Mouse (Mus musculus) embryonic facial prominence, embryonic 14.5 days (tissue): Measurements from ENCODE around the gene Mapk8ip3. TPM values are rescaled to one million over a fixed set of nuclear protein-coding genes. Genes with fewer than 3 reads are reported as not detected.
A peak's percentile ranks its signal among the peaks of the same experiment; 100 is the strongest.

Source experiments
- ATAC-seq: fragments of 200-750 bp; cut with Nextera tagmentation; 2 replicates; pipeline ENCODE4 v1.8.0; 2017; ENCODE audit warnings: low read depth, moderate number of reproducible peaks, moderate TSS enrichment
- DNase-seq: peaks from one replicate; pipeline ENCODE4 v3.0.0-alpha.2; 2015; ENCODE audit warnings: low spot score
- H3K27ac ChIP-seq: fragments of 300-500 bp; sonication (generic); replicated peaks from 2 replicates; pipeline ENCODE4 v1.5.1; 2014; ENCODE audit warnings: low read depth, mild to moderate bottlenecking, low read length, moderate library complexity
- H3K27me3 ChIP-seq: fragments of 300-500 bp; sonication (generic); replicated peaks from 2 replicates; pipeline ENCODE4 v1.6.1; 2014; ENCODE audit warnings: low read length; ENCODE audit not compliant: control insufficient read depth, insufficient read depth
- H3K36me3 ChIP-seq: fragments of 300-500 bp; sonication (generic); 2 replicates; pipeline ENCODE4 v1.6.1; 2014; ENCODE audit warnings: low read length, mixed read lengths; ENCODE audit not compliant: control insufficient read depth, insufficient read depth
- H3K4me1 ChIP-seq: fragments of 300-500 bp; sonication (generic); 2 replicates; pipeline ENCODE4 v1.6.1; 2014; ENCODE audit warnings: antibody characterized with exemption, low read length; ENCODE audit not compliant: control insufficient read depth, insufficient read depth
- H3K4me2 ChIP-seq: fragments of 300-500 bp; sonication (generic); 2 replicates; pipeline ENCODE4 v1.6.1; 2014; ENCODE audit warnings: low read depth, mild to moderate bottlenecking, low read length, moderate library complexity, mixed read lengths
- H3K4me3 ChIP-seq: fragments of 300-500 bp; sonication (generic); 2 replicates; pipeline ENCODE4 v1.5.1; 2014; ENCODE audit warnings: low read depth, mild to moderate bottlenecking, low read length
- H3K9ac ChIP-seq: fragments of 300-500 bp; sonication (generic); 2 replicates; pipeline ENCODE4 v1.6.1; 2014; ENCODE audit warnings: low read depth, mild to moderate bottlenecking, low read length, moderate library complexity, mixed read lengths
- H3K9me3 ChIP-seq: fragments of 300-500 bp; sonication (generic); 2 replicates; pipeline ENCODE4 v1.6.1; 2016; ENCODE audit warnings: low read length; ENCODE audit not compliant: control insufficient read depth
- WGBS: fragments of 180-500 bp; shearing (Covaris S2); extraction: QIAGEN DNeasy Blood & Tissue Kit; methylation state at CpG from one replicate; pipeline ENCODE4 v1.1.7; 2014; 5-methylcytosine and 5-hydroxymethylcytosine counted together
- polyA plus RNA-seq: library from polyadenylated mRNA; unstranded; fragments of >200 nt; fragmentation: Nextera tagmentation; extraction: Ambion mirVana; gene quantifications from 2 replicates; pipeline ENCODE4 v1.2.1, GENCODE M21; 2014

The Mapk8ip3 gene
- polyA plus RNA-seq, 1 experiment from 2014 or later = 34.6 TPM

DNA sequence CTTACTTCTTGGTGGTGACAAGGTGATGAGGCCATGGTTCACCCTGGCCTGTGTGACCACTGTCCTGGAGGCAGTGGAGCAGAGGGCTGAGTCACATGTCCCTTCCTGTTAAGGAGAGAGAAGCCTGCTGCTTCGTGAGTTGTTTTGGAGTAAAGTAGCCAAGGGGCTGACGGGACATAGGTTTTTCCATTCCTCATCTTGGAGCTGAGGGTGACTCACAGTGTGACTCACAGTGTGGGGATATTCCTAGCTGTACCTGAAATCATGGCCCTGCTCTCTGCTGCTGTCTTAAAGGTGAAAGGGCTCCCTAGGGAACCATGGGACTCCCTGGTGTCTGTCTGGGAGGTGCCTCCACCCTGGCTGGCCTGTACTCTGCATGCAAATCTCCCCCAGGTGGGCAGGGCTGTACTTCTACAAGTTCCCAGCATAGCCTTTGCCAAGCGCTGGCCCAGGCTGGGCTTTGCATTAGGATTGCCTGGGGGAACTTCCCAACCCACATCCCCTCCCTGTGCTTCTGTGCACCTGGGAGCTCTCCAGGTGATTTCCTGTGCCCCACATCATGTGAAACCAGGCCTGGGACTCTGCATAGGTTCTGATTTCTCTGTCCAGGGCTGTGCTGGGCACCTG lies 80.8 kb downstream of the Mapk8ip3 start:
- H3K9me3 ChIP-seq = no peaks in the 10 kb centered on the region
- peaks cover 37% of the 10 kb centered on the region for H3K36me3 ChIP-seq
- no peak for ATAC-seq

DNA sequence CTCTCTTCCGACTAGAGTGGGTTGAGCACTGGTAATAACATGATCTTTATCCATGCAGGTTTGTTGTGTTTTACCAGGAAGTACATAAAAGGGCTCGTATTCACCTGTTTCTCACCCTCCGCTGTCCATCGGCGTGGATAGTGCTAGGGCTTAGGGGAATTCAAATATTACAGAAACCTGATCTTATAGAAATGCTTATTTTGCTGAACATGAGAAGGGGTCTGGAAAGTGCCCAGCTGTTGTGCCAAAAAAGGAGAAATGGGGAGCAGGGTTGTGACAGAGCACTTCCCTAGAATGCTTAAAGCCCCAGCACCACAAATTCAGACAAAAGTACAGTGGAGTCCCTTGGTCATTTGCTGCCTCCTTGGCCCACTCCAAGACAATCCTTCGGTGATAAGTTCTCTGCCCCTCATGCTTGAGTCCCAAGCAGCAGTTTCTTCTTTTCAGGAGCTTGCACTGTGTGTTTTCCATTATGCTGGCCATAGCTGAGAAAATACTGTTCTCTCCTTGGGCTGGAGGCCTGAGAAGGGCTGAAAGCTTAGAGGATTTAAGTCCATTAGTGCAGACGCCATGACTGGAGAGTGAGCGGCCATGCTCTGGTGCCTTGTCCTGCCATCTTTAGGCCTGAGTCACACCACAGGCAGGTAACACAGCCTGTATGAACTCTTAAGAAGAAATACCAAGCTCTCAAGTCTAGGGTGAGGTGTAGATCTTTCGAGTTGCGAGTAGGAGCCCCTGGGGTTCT lies 85.2 kb downstream of the Mapk8ip3 start:
- no peak for DNase-seq
- peak overlapping the region; percentile 88 for H3K4me3 ChIP-seq
- peaks cover 24% of the 10 kb centered on the region for H3K36me3 ChIP-seq
- H3K27me3 ChIP-seq = peaks cover 9% of the 10 kb centered on the region; the same call in 1 of the 2 replicates
- no peak for ATAC-seq
- no peak overlapping the region for H3K27ac ChIP-seq
- 74% methylated on average over 10 of the region's 10 CpGs for WGBS
- peaks cover 13% of the 10 kb centered on the region for H3K4me1 ChIP-seq
- peak overlapping the region; percentile 72 for H3K9ac ChIP-seq
- no peaks in the 10 kb centered on the region for H3K9me3 ChIP-seq
- H3K4me2 ChIP-seq = peak overlapping the region; percentile 65

More for the DNA sequence above, 80.8 kb downstream of the Mapk8ip3 start:
- no peak for DNase-seq
- no peak overlapping the region for H3K9ac ChIP-seq
- WGBS = 86% methylated on average over 3 of the region's 3 CpGs
- H3K4me3 ChIP-seq = no peak overlapping the region
- H3K27ac ChIP-seq = no peak overlapping the region
- no peak overlapping the region for H3K4me2 ChIP-seq
- H3K4me1 ChIP-seq = peaks cover 4% of the 10 kb centered on the region; the same call in 1 of the 2 replicates
- peaks cover 9% of the 10 kb centered on the region; the same call in 1 of the 2 replicates for H3K27me3 ChIP-seq

DNA sequence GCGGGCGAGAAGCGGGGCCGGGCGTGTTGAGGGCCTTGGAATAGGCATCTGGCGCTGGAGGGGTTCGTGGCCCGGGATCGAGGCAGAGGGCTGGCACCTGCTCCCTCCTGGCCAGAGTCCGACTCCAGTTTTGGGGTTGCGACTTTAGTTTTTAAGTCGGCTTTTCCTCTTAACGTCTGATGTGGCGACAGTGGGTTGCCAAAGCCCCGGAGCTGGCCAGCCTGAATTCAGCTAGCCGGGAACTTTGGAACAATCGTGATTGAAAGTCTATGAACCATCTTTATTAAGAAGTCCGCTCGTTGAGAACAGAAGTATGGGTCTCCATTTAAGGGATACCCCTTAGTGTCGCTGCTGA lies 86.0 kb downstream of the Mapk8ip3 start:
- peak overlapping the region; percentile 88 for H3K4me3 ChIP-seq
- H3K4me1 ChIP-seq = peaks cover 13% of the 10 kb centered on the region
- peaks cover 9% of the 10 kb centered on the region; the same call in 1 of the 2 replicates for H3K27me3 ChIP-seq
- H3K9me3 ChIP-seq = no peaks in the 10 kb centered on the region
- peak overlapping the region; percentile 65 for H3K4me2 ChIP-seq
- 3% methylated on average over 15 of the region's 20 CpGs for WGBS
- no peak for ATAC-seq
- DNase-seq = no peak
- H3K9ac ChIP-seq = peak overlapping the region; percentile 72
- no peak overlapping the region for H3K27ac ChIP-seq
- peaks cover 22% of the 10 kb centered on the region for H3K36me3 ChIP-seq

DNA sequence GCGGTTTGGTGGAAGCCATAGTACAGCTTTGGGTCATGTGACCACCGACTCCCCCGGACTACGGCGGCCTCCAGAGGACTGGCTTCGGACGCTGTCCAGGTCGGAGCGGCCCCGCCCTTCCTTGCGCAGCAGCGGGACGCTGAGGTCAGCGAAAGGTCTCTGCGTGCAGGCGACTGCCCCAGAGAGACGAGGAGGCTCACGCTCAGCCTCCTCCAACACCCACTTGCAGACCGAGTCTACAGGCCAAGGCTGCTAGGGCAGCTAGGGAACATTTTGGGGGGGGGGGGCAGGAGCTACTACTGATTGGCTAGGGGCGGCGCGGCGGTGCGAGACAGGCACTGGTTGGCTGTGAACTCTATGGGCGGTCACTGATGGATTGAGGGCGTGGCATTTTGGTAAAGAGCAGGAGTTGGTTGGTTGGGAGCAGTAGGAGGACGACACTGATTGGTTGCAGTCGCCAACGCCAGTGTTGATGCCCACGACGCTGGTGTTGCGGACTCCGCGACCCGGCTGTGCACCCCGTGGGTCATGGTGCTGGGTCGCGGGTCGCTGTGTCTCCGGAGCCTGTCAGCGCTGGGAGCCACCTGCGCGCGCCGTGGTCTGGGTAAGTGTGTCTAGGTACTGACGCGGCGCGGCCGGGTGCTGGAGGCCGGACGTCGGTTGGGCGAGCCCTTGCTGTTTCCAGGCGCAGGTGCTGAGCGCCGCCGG lies 86.6 kb downstream of the Mapk8ip3 start, which contains the start of gene Fahd1:
Gene Fahd1 (minus strand): TSS at position 300 of the 708 bp plus-strand sequence.
- H3K36me3 ChIP-seq = peaks cover 19% of the 10 kb centered on the region
- peak; percentile 100 for ATAC-seq
- peaks cover 9% of the 10 kb centered on the region; the same call in 1 of the 2 replicates for H3K27me3 ChIP-seq
- peak within 1 kb of the TSS; percentile 85 for H3K27ac ChIP-seq
- H3K9ac ChIP-seq = peak within 1 kb of the TSS; percentile 76
- H3K4me1 ChIP-seq = peaks cover 13% of the 10 kb centered on the region
- H3K4me2 ChIP-seq = peak within 1 kb of the TSS; percentile 65
- WGBS = under 1% methylated on average over 51 of the region's 58 CpGs
- H3K4me3 ChIP-seq = peak within 1 kb of the TSS; percentile 88
- no peaks in the 10 kb centered on the region for H3K9me3 ChIP-seq
- peak; percentile 99 for DNase-seq

DNA sequence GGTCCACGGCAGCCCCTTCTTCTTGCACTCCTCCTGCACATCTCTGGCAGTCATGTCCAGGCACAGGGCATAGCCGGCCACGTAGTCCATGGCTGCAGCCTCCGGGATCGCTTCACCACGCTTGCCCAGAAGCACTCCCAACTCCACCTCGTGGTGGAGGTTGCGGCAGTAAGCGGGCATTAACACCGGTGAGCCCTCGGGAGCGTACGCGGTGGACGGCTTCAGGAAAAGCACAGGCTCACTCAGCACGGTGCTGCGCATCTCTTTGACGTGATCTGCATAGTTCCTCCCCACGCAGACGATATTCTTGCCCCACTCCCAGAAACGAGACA lies 87.1 kb downstream of the Mapk8ip3 start:
- H3K27me3 ChIP-seq = peaks cover 9% of the 10 kb centered on the region; the same call in 1 of the 2 replicates
- DNase-seq (no peak), ATAC-seq (peak; percentile 50; the same call in 1 of the 2 replicates)
- H3K27ac ChIP-seq = peak overlapping the region; percentile 85
- H3K36me3 ChIP-seq = peaks cover 17% of the 10 kb centered on the region
- peak overlapping the region; percentile 65 for H3K4me2 ChIP-seq
- no peaks in the 10 kb centered on the region for H3K9me3 ChIP-seq
- peak overlapping the region; percentile 76 for H3K9ac ChIP-seq
- under 1% methylated on average over 18 of the region's 21 CpGs for WGBS
- peaks cover 13% of the 10 kb centered on the region for H3K4me1 ChIP-seq
- peak overlapping the region; percentile 88 for H3K4me3 ChIP-seq

DNA sequence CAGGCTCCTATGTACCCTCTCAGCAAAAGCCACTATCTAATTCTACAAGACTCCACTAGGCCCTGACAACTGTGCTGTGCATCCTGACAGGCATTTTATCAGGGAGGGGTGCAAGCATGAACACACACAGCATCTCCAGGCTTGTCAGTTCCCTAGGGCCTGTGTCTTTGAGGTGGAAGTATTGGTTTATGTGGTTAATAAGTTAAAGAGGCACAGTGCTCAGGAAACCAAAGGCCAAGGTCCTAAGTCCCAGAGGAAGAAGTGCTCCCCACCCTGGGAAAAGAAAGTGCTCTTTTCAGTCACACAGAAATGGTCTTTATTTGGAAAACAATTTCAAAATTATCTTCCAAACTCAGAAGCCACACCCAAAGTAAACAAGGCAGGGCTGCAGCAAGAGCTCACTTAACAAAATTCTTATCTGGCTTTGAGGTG lies 88.2 kb downstream of the Mapk8ip3 start:
- no peak overlapping the region for H3K9ac ChIP-seq
- peaks cover 9% of the 10 kb centered on the region; the same call in 1 of the 2 replicates for H3K27me3 ChIP-seq
- no peak overlapping the region for H3K27ac ChIP-seq
- no peak for DNase-seq
- no peak for ATAC-seq
- H3K4me3 ChIP-seq = peak overlapping the region; percentile 88; the same call in 1 of the 2 replicates
- peaks cover 10% of the 10 kb centered on the region for H3K36me3 ChIP-seq
- H3K4me1 ChIP-seq = peaks cover 13% of the 10 kb centered on the region
- no peaks in the 10 kb centered on the region for H3K9me3 ChIP-seq
- H3K4me2 ChIP-seq = peak overlapping the region; percentile 65

DNA sequence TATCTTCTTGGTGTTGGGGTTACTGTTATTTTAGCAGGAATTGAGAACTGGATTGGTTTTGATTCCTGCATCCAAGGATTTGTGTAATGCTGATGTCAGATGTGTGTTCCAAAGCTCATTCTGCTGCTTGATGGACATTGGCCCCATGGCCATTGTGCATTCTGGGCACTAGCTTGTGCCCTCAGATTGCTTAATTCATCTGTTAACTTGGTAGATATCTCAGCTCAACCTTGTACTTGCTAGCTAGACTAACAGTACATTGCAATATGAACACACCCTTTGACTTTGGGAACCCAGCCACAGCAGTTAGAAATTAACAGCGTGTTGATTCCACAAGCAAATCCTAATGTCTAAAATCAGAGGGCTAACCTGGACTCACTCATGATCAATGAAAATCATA lies 89.4 kb downstream of the Mapk8ip3 start:
- peaks cover 9% of the 10 kb centered on the region; the same call in 1 of the 2 replicates for H3K27me3 ChIP-seq
- H3K27ac ChIP-seq = no peak overlapping the region
- H3K9ac ChIP-seq = no peak overlapping the region
- peaks cover 13% of the 10 kb centered on the region for H3K4me1 ChIP-seq
- no peaks in the 10 kb centered on the region for H3K9me3 ChIP-seq
- no peaks in the 10 kb centered on the region for H3K36me3 ChIP-seq
- DNase-seq = no peak
- H3K4me3 ChIP-seq = no peak overlapping the region
- ATAC-seq = no peak
- H3K4me2 ChIP-seq = no peak overlapping the region
- WGBS = 95% methylated on average over 1 of the region's 1 CpGs

DNA sequence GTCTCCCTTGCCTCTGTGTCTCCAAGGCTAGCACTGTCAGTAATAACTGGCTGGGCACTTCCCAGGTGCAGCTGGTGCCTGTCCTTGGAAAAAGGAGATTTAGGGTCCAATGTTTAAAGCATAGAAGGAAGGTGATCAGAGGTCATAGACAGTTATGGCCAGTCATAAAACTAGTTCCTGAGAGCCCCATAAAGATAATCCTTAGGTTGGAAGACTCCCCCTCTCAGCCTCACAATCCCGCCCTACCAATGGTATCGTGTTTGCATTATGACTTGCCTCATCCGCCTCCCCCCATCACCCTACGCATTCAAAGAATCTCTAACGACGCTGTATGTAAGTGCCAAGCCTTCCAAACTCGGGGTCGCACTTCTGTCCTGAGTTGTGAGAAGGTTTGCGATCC lies 92.3 kb downstream of the Mapk8ip3 start:
- Histone ChIP-seq H3K4me3 (no peak overlapping the region), H3K27ac (no peak overlapping the region), H3K9ac (no peak overlapping the region), H3K36me3 (no peaks in the 10 kb centered on the region), H3K9me3 (no peaks in the 10 kb centered on the region), H3K4me2 (no peak overlapping the region), H3K27me3 (no peaks in the 10 kb centered on the region), H3K4me1 (peaks cover 9% of the 10 kb centered on the region)
- WGBS = 55% methylated on average over 9 of the region's 9 CpGs
- no peak for ATAC-seq
- DNase-seq = no peak
